Mouse (Mus musculus) CH12.LX (cell line): ENCODE data around the gene Mrnip. TPM values are rescaled to one million over a fixed set of nuclear protein-coding genes. Genes with fewer than 3 reads are reported as not detected.

Experiments used
- DNase-seq: peaks from one replicate; pipeline ENCODE4 v3.0.0-alpha.2; 2013; ENCODE audit errors: extremely low read depth
- H3K27ac ChIP-seq: 2 replicates; pipeline ENCODE4 v1.5.1; 2012; ENCODE audit warnings: low read depth, mild to moderate bottlenecking, control low read depth, moderate library complexity; ENCODE audit not compliant: insufficient read depth
- H3K27me3 ChIP-seq: replicated peaks from 2 replicates; pipeline ENCODE3; 2012; ENCODE audit warnings: inconsistent platforms
- H3K36me3 ChIP-seq, 2 experiments: replicated peaks in 1 of 2; 2 replicates each; pipeline versions ENCODE3 to v1.6.1; 2012; ENCODE audit warnings: inconsistent platforms in 1 of 2, low read length in 1 of 2, mild to moderate bottlenecking in 1 of 2, mixed read lengths in 1 of 2, moderate library complexity in 1 of 2; ENCODE audit not compliant: control insufficient read depth in 1 of 2, insufficient read depth in 1 of 2
- H3K4me1 ChIP-seq, 2 experiments: 2 replicates each; pipeline ENCODE4 v1.6.1; 2012; ENCODE audit warnings: inconsistent platforms in 1 of 2, moderate library complexity in 1 of 2; ENCODE audit not compliant: insufficient read depth in 2 of 2, control insufficient read depth in 1 of 2
- H3K4me2 ChIP-seq: 2 replicates; pipeline ENCODE4 v1.6.1; 2012; ENCODE audit warnings: low read depth, mild to moderate bottlenecking, control low read depth; ENCODE audit not compliant: poor library complexity, insufficient read depth, severe bottlenecking
- H3K4me3 ChIP-seq, 3 experiments: fragments of 150-350 bp in 1 of 3; sonication (generic) in 1 of 3; replicated peaks in 1 of 3; 2 replicates each; pipeline versions ENCODE3 to v1.5.1; 2011 to 2012; ENCODE audit warnings: low read depth in 2 of 3, low read length in 2 of 3, mild to moderate bottlenecking in 2 of 3, moderate library complexity in 2 of 3, control low read depth in 1 of 3, improper control_type of control experiment in 1 of 3, inconsistent platforms in 1 of 3, mixed read lengths in 1 of 3; ENCODE audit not compliant: poor library complexity in 1 of 3
- H3K79me2 ChIP-seq: replicated peaks from 2 replicates; pipeline ENCODE4 v1.6.1; 2012; ENCODE audit warnings: mild to moderate bottlenecking, moderate library complexity; ENCODE audit not compliant: control insufficient read depth, poor library complexity, insufficient read depth, severe bottlenecking; ENCODE audit errors: extremely low read depth
- H3K9ac ChIP-seq: 2 replicates; pipeline ENCODE4 v1.6.1; 2012; ENCODE audit warnings: low read depth, mild to moderate bottlenecking, control low read depth, moderate library complexity; ENCODE audit not compliant: insufficient read depth
- H3K9me3 ChIP-seq: replicated peaks from 2 replicates; pipeline ENCODE3; 2012; ENCODE audit warnings: low read length, inconsistent platforms, mixed read lengths
- CHD2 ChIP-seq: IDR thresholded peaks from 2 replicates; pipeline ENCODE4 v1.6.1; 2011; ENCODE audit warnings: low read length, improper control_type of control experiment
- CTCF ChIP-seq, 2 experiments: IDR thresholded peaks in 1 of 2; conservative IDR thresholded peaks in 1 of 2; 2 replicates each; pipeline ENCODE4 v1.5.1; 2011 to 2012; ENCODE audit warnings: low read depth in 2 of 2, low read length in 2 of 2, improper control_type of control experiment in 1 of 2, inconsistent platforms in 1 of 2, mild to moderate bottlenecking in 1 of 2, moderate library complexity in 1 of 2
- E2F4 ChIP-seq: IDR thresholded peaks from 2 replicates; pipeline ENCODE4 v1.6.1; 2011; ENCODE audit warnings: low read depth, low read length, improper control_type of control experiment; ENCODE audit not compliant: insufficient replicate concordance
- ETS1 ChIP-seq: conservative IDR thresholded peaks from 2 replicates; pipeline ENCODE4 v1.6.1; 2012; ENCODE audit warnings: low read depth, mild to moderate bottlenecking, inconsistent platforms, low read length, improper control_type of control experiment, moderate library complexity
- GABPA ChIP-seq: IDR thresholded peaks from 2 replicates; pipeline ENCODE4 v1.6.1; 2012; ENCODE audit warnings: low read depth, low read length, improper control_type of control experiment, inconsistent platforms; ENCODE audit not compliant: insufficient replicate concordance
- JUND ChIP-seq: conservative IDR thresholded peaks from 2 replicates; pipeline ENCODE4 v1.6.1; 2011; ENCODE audit warnings: low read depth, low read length, improper control_type of control experiment
- KAT2A ChIP-seq: IDR thresholded peaks from 2 replicates; pipeline ENCODE4 v1.6.1; 2012; ENCODE audit warnings: low read length, improper control_type of control experiment, inconsistent platforms; ENCODE audit not compliant: insufficient replicate concordance
- MAFK ChIP-seq: IDR thresholded peaks from 2 replicates; pipeline ENCODE4 v1.6.1; 2011; ENCODE audit warnings: low read length, improper control_type of control experiment; ENCODE audit not compliant: insufficient replicate concordance
- MAX ChIP-seq: IDR thresholded peaks from 2 replicates; pipeline ENCODE4 v1.6.1; 2011; ENCODE audit warnings: low read length, improper control_type of control experiment
- MXI1 ChIP-seq: IDR thresholded peaks from 2 replicates; pipeline ENCODE4 v1.6.1; 2011; ENCODE audit warnings: mild to moderate bottlenecking, low read depth, low read length, improper control_type of control experiment
- NELFE ChIP-seq: IDR thresholded peaks from 2 replicates; pipeline ENCODE4 v1.6.1; 2011; ENCODE audit warnings: low read depth, low read length, improper control_type of control experiment
- NRF1 ChIP-seq: IDR thresholded peaks from 2 replicates; pipeline ENCODE4 v1.6.1; 2014; ENCODE audit warnings: low read depth, mild to moderate bottlenecking, inconsistent platforms, low read length, improper control_type of control experiment, moderate library complexity
- PAX5 ChIP-seq: IDR thresholded peaks from 2 replicates; pipeline ENCODE4 v1.6.1; 2012; ENCODE audit warnings: low read length, inconsistent platforms, mixed read lengths
- POLR2A ChIP-seq: IDR thresholded peaks from 2 replicates; pipeline ENCODE4 v1.6.1; 2011; ENCODE audit warnings: low read depth, mild to moderate bottlenecking, improper control_type of control experiment, low read length
- SMC3 ChIP-seq: IDR thresholded peaks from 2 replicates; pipeline ENCODE4 v1.6.1; 2011; ENCODE audit warnings: low read depth, low read length, improper control_type of control experiment
- TBP ChIP-seq: conservative IDR thresholded peaks from 2 replicates; pipeline ENCODE4 v1.6.1; 2011; ENCODE audit warnings: low read depth, low read length, improper control_type of control experiment
- TCF12 ChIP-seq: IDR thresholded peaks from 2 replicates; pipeline ENCODE4 v1.6.1; 2014; ENCODE audit warnings: low read depth, mild to moderate bottlenecking, inconsistent platforms, low read length, improper control_type of control experiment
- ZC3H11A ChIP-seq: IDR thresholded peaks from 2 replicates; pipeline ENCODE4 v1.6.1; 2012; ENCODE audit warnings: low read depth, mild to moderate bottlenecking, inconsistent platforms, low read length, improper control_type of control experiment
- ZMIZ1 ChIP-seq: IDR thresholded peaks from 2 replicates; pipeline ENCODE4 v1.6.1; 2012; ENCODE audit warnings: low read depth, mild to moderate bottlenecking, inconsistent platforms, low read length, improper control_type of control experiment
- ZNF384 ChIP-seq: IDR thresholded peaks from 2 replicates; pipeline ENCODE4 v1.6.1; 2012; ENCODE audit warnings: low read depth, low read length, improper control_type of control experiment, inconsistent platforms
- dilution Hi-C: fragments of 300-500 bp; cut with MboI; formaldehyde crosslinking; loops from 2 replicates; pipeline ENCODE4 v1.14.3; 2020; ENCODE audit warnings: low sequenced_read_pairs; ENCODE audit not compliant: extremely low pct_unique_long_range_greater_than_20kb, extremely low pct_ligation_motif_present
- in situ Hi-C: fragments of 300-500 bp; cut with MboI; formaldehyde crosslinking; loops from 3 replicates; pipeline ENCODE4 v1.14.3; 2019; ENCODE audit warnings: low sequenced_read_pairs, low pct_ligation_motif_present, low pct_unique_long_range_greater_than_20kb, mixed read lengths
- polyA plus RNA-seq: library from polyadenylated mRNA; unstranded; fragments of >175 nt; gene quantifications from 2 replicates; pipeline ENCODE4 v1.2.1, GENCODE M21; 2012; ENCODE audit warnings: low read depth; ENCODE audit not compliant: insufficient read length
- total RNA-seq, 2 experiments: library from RNA; depleted of rRNA; stranded (reverse); fragments of 300-350 nt in 1 of 2; fragments of >200 nt in 1 of 2; gene quantifications; 2 replicates each; pipeline ENCODE4 v1.2.3; 2012 to 2014

Mrnip gene
- total and polyA plus RNA-seq, 3 experiments = 22.5 to 36.7 (median 29.7) TPM

GRCm38 (mm10) chr11:50203302-50203827 lies 29.1 kb downstream of the Mrnip start:
- no peak for DNase-seq
- Histone ChIP-seq H3K36me3 (peaks cover 93 to 95% of the 10 kb centered on the region in 2 experiments), H3K79me2 (peaks cover 46% of the 10 kb centered on the region), H3K4me2 (no peak overlapping the region), H3K4me1 (peaks cover 16 to 33% of the 10 kb centered on the region in 2 experiments), H3K9me3 (no peaks in the 10 kb centered on the region), H3K9ac (no peak overlapping the region), H3K27ac (no peak overlapping the region), H3K27me3 (no peaks in the 10 kb centered on the region), H3K4me3 (no peak overlapping the region)
- TF ChIP-seq CHD2 (no peak), ETS1 (no peak), SMC3 (no peak), PAX5 (no peak), CTCF (conservative IDR thresholded peaks at IDR 0.05 in 1 of 2, IDR thresholded peaks at IDR 0.05 in 1 of 2; ENCODE audit: low read depth in 2 of 2, low read length in 2 of 2) (no peak), ZNF384 (no peak), POLR2A (peak; percentile 26; the same call in 1 of the 2 replicates)
- in situ Hi-C loops (no loop called here), dilution Hi-C loops (no loop called here)

GRCm38 (mm10) chr11:50205434-50205833 lies 31.2 kb downstream of the Mrnip start:
- Histone ChIP-seq H3K27ac (no peak overlapping the region), H3K4me2 (no peak overlapping the region), H3K27me3 (no peaks in the 10 kb centered on the region), H3K9me3 (no peaks in the 10 kb centered on the region), H3K9ac (no peak overlapping the region), H3K4me1 (peaks cover 16 to 41% of the 10 kb centered on the region in 2 experiments), H3K79me2 (peaks cover 65% of the 10 kb centered on the region), H3K4me3 (no peak overlapping the region), H3K36me3 (peaks cover 80 to 84% of the 10 kb centered on the region in 2 experiments)
- dilution Hi-C loops (no loop called here), in situ Hi-C loops (no loop called here)
- 0 out of 2 replicates have a peak, but pooled peaks have one; percentile 14 for TF ChIP-seq POLR2A
- no peak for TF ChIP-seq PAX5
- no peak for DNase-seq

- no peaks in the 10 kb centered on the region for H3K27me3 ChIP-seq
Measured at GRCm38 (mm10) chr11:50206037-50206436, 31.8 kb downstream of the Mrnip start.

More at GRCm38 (mm10) chr11:50206037-50206436, 31.8 kb downstream of the Mrnip start:
- no peak for TF ChIP-seq SMC3
- TF ChIP-seq NELFE = no peak
- TF ChIP-seq GABPA = no peak
- no peak for TF ChIP-seq ZNF384
- no peak for TF ChIP-seq MAX
- TF ChIP-seq PAX5 = no peak
- TF ChIP-seq POLR2A = no peak; the same call in 1 of the 2 replicates
- TF ChIP-seq ZMIZ1 = no peak
- TF ChIP-seq TBP = no peak
- TF ChIP-seq MXI1 = no peak
- no peak for TF ChIP-seq JUND
- TF ChIP-seq E2F4 = no peak
- TF ChIP-seq TCF12 = no peak
- no peak for TF ChIP-seq KAT2A
- no peak for TF ChIP-seq NRF1
- no peak for TF ChIP-seq ZC3H11A
- no peak for TF ChIP-seq MAFK
- Histone ChIP-seq H3K9ac (no peak overlapping the region), H3K27ac (no peak overlapping the region), H3K36me3 (peaks cover 74 to 78% of the 10 kb centered on the region in 2 experiments), H3K4me3 (no peak overlapping the region), H3K4me2 (peak overlapping the region; percentile 9; the same call in 1 of the 2 replicates), H3K9me3 (no peaks in the 10 kb centered on the region), H3K4me1 (peaks cover 16 to 41% of the 10 kb centered on the region in 2 experiments), H3K79me2 (peaks cover 66% of the 10 kb centered on the region)
- no peak for DNase-seq
- dilution Hi-C loops = no loop called here
- in situ Hi-C loops = no loop called here
